Mouse (Mus musculus): ENCODE measurements at regions not wholly inside any gene's neighbourhood (a gene's known extent, or its start where the extent isn't known, plus 50 kb on each side); places are given as distances from the start of the nearest gene placed in this dataset.
"Not testable (repeated sequence)": the region's sequence is repeated elsewhere in the genome, so short reads cannot be mapped to it uniquely, and the experiment has no call there.

- Histone ChIP-seq H3K27me3 (ENCODE audit: control insufficient read depth, insufficient read depth, low read length) (no peaks in the 10 kb centered on the region), H3K4me2 (replicated peaks; ENCODE audit: low read depth) (no peak overlapping the region), H3K9ac (ENCODE audit: low read length) (no peak overlapping the region), H3K27ac (replicated peaks) (no peak overlapping the region), H3K36me3 (ENCODE audit: control insufficient read depth, insufficient read depth, low read length) (no peaks in the 10 kb centered on the region), H3K9me3 (ENCODE audit: control insufficient read depth, low read length) (no peaks in the 10 kb centered on the region), H3K4me1 (replicated peaks; ENCODE audit: control insufficient read depth, insufficient read depth) (no peaks in the 10 kb centered on the region), H3K4me3 (ENCODE audit: low read depth, low read length) (no peak overlapping the region)
- DNase-seq (ENCODE audit: low spot score) (no peak), ATAC-seq (ENCODE audit: low FRiP score, low TSS enrichment) (no peak)
- no peak for TF ChIP-seq CTCF (IDR thresholded peaks at IDR 0.05; ENCODE audit: low read depth)
- no peak for TF ChIP-seq EP300 (optimal IDR thresholded peaks at IDR 0.05)
- WGBS = 49% methylated on average over 1 of the region's 1 CpGs
Observed at GRCm38 (mm10) chr3:137267752-137268151, 73.1 kb upstream of the Emcn start.

GRCm38 (mm10) chr3:137275444-137275843 is 65.4 kb upstream of the Emcn start:
- DNase-seq (ENCODE audit: low spot score) (no peak), ATAC-seq (ENCODE audit: low FRiP score, low TSS enrichment) (no peak)
- Histone ChIP-seq H3K9me3 (ENCODE audit: control insufficient read depth, low read length) (no peaks in the 10 kb centered on the region), H3K27me3 (ENCODE audit: control insufficient read depth, insufficient read depth, low read length) (no peaks in the 10 kb centered on the region), H3K4me1 (replicated peaks; ENCODE audit: control insufficient read depth, insufficient read depth) (no peaks in the 10 kb centered on the region), H3K36me3 (ENCODE audit: control insufficient read depth, insufficient read depth, low read length) (no peaks in the 10 kb centered on the region), H3K27ac (replicated peaks) (no peak overlapping the region), H3K4me3 (ENCODE audit: low read depth, low read length) (no peak overlapping the region), H3K9ac (ENCODE audit: low read length) (no peak overlapping the region), H3K4me2 (replicated peaks; ENCODE audit: low read depth) (no peak overlapping the region)
- WGBS = 71% methylated on average over 8 of the region's 8 CpGs
- TF ChIP-seq CTCF (IDR thresholded peaks at IDR 0.05; ENCODE audit: low read depth) (no peak), EP300 (optimal IDR thresholded peaks at IDR 0.05) (no peak)

GRCm38 (mm10) chr3:137279284-137279683 is 61.6 kb upstream of the Emcn start:
- Histone ChIP-seq H3K27ac (replicated peaks) (no peak overlapping the region), H3K9ac (ENCODE audit: low read length) (no peak overlapping the region), H3K36me3 (ENCODE audit: control insufficient read depth, insufficient read depth, low read length) (no peaks in the 10 kb centered on the region), H3K9me3 (ENCODE audit: control insufficient read depth, low read length) (no peaks in the 10 kb centered on the region), H3K27me3 (ENCODE audit: control insufficient read depth, insufficient read depth, low read length) (no peaks in the 10 kb centered on the region), H3K4me3 (ENCODE audit: low read depth, low read length) (no peak overlapping the region), H3K4me2 (replicated peaks; ENCODE audit: low read depth) (no peak overlapping the region), H3K4me1 (replicated peaks; ENCODE audit: control insufficient read depth, insufficient read depth) (no peaks in the 10 kb centered on the region)
- ATAC-seq (ENCODE audit: low FRiP score, low TSS enrichment) (no peak), DNase-seq (ENCODE audit: low spot score) (no peak)
- 77% methylated on average over 1 of the region's 1 CpGs for WGBS
- TF ChIP-seq CTCF (IDR thresholded peaks at IDR 0.05; ENCODE audit: low read depth) = no peak
- no peak for TF ChIP-seq EP300 (optimal IDR thresholded peaks at IDR 0.05)

- ATAC-seq (ENCODE audit: low FRiP score, low TSS enrichment) = no peak
- 70% methylated on average over 7 of the region's 7 CpGs for WGBS
- no peak for TF ChIP-seq EP300 (optimal IDR thresholded peaks at IDR 0.05)
- Histone ChIP-seq H3K9me3 (ENCODE audit: control insufficient read depth, low read length) (no peaks in the 10 kb centered on the region), H3K27me3 (ENCODE audit: control insufficient read depth, insufficient read depth, low read length) (no peaks in the 10 kb centered on the region), H3K4me3 (ENCODE audit: low read depth, low read length) (no peak overlapping the region), H3K4me2 (replicated peaks; ENCODE audit: low read depth) (no peak overlapping the region), H3K4me1 (replicated peaks; ENCODE audit: control insufficient read depth, insufficient read depth) (no peaks in the 10 kb centered on the region), H3K36me3 (ENCODE audit: control insufficient read depth, insufficient read depth, low read length) (no peaks in the 10 kb centered on the region), H3K9ac (ENCODE audit: low read length) (no peak overlapping the region), H3K27ac (replicated peaks) (no peak overlapping the region)
- no peak for DNase-seq (ENCODE audit: low spot score)
Observed at GRCm38 (mm10) chr3:137281052-137281451, 59.8 kb upstream of the Emcn start.

- H3K4me3 ChIP-seq (ENCODE audit: low read depth, low read length); ATAC-seq (ENCODE audit: low FRiP score, low TSS enrichment); H3K9ac ChIP-seq (ENCODE audit: low read length); H3K4me1 ChIP-seq (replicated peaks; ENCODE audit: control insufficient read depth, insufficient read depth); H3K4me2 ChIP-seq (replicated peaks; ENCODE audit: low read depth); H3K27me3 ChIP-seq (ENCODE audit: control insufficient read depth, insufficient read depth, low read length); DNase-seq (ENCODE audit: low spot score); H3K9me3 ChIP-seq (ENCODE audit: control insufficient read depth, low read length); H3K27ac ChIP-seq (replicated peaks); H3K36me3 ChIP-seq (ENCODE audit: control insufficient read depth, insufficient read depth, low read length): not testable (repeated sequence)
- WGBS = 89% methylated on average over 11 of the region's 11 CpGs
Observed at GRCm38 (mm10) chr3:137287558-137287957, 53.3 kb upstream of the Emcn start.

GRCm38 (mm10) chr3:137288301-137288942 is 52.4 kb upstream of the Emcn start:
- no peak overlapping the region for H3K4me2 ChIP-seq (replicated peaks; ENCODE audit: low read depth)
- no peaks in the 10 kb centered on the region for H3K27me3 ChIP-seq (ENCODE audit: control insufficient read depth, insufficient read depth, low read length)
- H3K9me3 ChIP-seq (ENCODE audit: control insufficient read depth, low read length) = no peaks in the 10 kb centered on the region
- no peak overlapping the region for H3K4me3 ChIP-seq (ENCODE audit: low read depth, low read length)
- no peak overlapping the region for H3K27ac ChIP-seq (replicated peaks)
- no peak overlapping the region for H3K9ac ChIP-seq (ENCODE audit: low read length)
- DNase-seq (ENCODE audit: low spot score) (no peak), ATAC-seq (ENCODE audit: low FRiP score, low TSS enrichment) (no peak)
- no peaks in the 10 kb centered on the region for H3K36me3 ChIP-seq (ENCODE audit: control insufficient read depth, insufficient read depth, low read length)
- 81% methylated on average over 7 of the region's 7 CpGs for WGBS
- TF ChIP-seq EP300 (optimal IDR thresholded peaks at IDR 0.05) = no peak
- no peak for TF ChIP-seq CTCF (IDR thresholded peaks at IDR 0.05; ENCODE audit: low read depth)
- no peaks in the 10 kb centered on the region for H3K4me1 ChIP-seq (replicated peaks; ENCODE audit: control insufficient read depth, insufficient read depth)

Measured in stomach, postnatal 0 days (tissue).